Mouse (Mus musculus) G1E (cell line): ENCODE data around the gene Gm6871. TPM values are rescaled to one million over a fixed set of nuclear protein-coding genes. Genes with fewer than 3 reads are reported as not detected.
"Not testable (repeated sequence)": the region's sequence is repeated elsewhere in the genome, so short reads cannot be mapped to it uniquely, and the experiment has no call there.

Experiments used
- ATAC-seq: 2 replicates; pipeline ENCODE4 v1.8.0; 2016; ENCODE audit warnings: mild to moderate bottlenecking; ENCODE audit not compliant: insufficient number of reproducible peaks, poor library complexity, low FRiP score, severe bottlenecking; ENCODE audit errors: extremely low read depth
- DNase-seq: peaks from one replicate; pipeline ENCODE4 v3.0.0; 2012; ENCODE audit warnings: low spot score
- H3K27me3 ChIP-seq: 2 replicates; pipeline ENCODE4 v1.6.1; 2012; ENCODE audit warnings: mild to moderate bottlenecking, low read length, inconsistent platforms; ENCODE audit not compliant: insufficient read depth
- H3K36me3 ChIP-seq: replicated peaks from 2 replicates; pipeline ENCODE3; 2012; ENCODE audit warnings: mild to moderate bottlenecking, inconsistent platforms
- H3K4me1 ChIP-seq: 2 replicates; pipeline ENCODE4 v1.6.1; 2012; ENCODE audit warnings: low read depth, low read length, inconsistent platforms, mixed read lengths; ENCODE audit not compliant: insufficient read depth
- H3K4me3 ChIP-seq: 2 replicates; pipeline ENCODE4 v1.5.1; 2012; ENCODE audit warnings: low read depth, mild to moderate bottlenecking, inconsistent platforms, low read length, moderate library complexity, mixed read lengths
- H3K9me3 ChIP-seq: replicated peaks from 2 replicates; pipeline ENCODE4 v1.6.1; 2012; ENCODE audit warnings: inconsistent platforms
- CTCF ChIP-seq: IDR thresholded peaks from 2 replicates; pipeline ENCODE4 v1.5.1; 2012; ENCODE audit warnings: low read depth, low read length, inconsistent platforms, mixed read lengths
- GATA1 ChIP-seq: IDR thresholded peaks from 2 replicates; pipeline ENCODE4 v1.6.1; 2012; ENCODE audit warnings: borderline replicate concordance, low read length, inconsistent platforms, mixed read lengths
- GATA2 ChIP-seq: IDR thresholded peaks from 2 replicates; pipeline ENCODE4 v1.6.1; 2012; ENCODE audit warnings: low read depth, low read length, inconsistent platforms, borderline replicate concordance
- POLR2AphosphoS5 ChIP-seq: IDR thresholded peaks from 2 replicates; pipeline ENCODE4 v1.6.1; 2012; ENCODE audit warnings: low read depth, low read length, inconsistent platforms; ENCODE audit not compliant: insufficient replicate concordance
- TAL1 ChIP-seq: conservative IDR thresholded peaks from 2 replicates; pipeline ENCODE4 v1.6.1; 2012; ENCODE audit warnings: low read depth, low read length, inconsistent platforms, mixed read lengths
- polyA plus RNA-seq: library from polyadenylated mRNA; stranded (reverse); fragments of >175 nt; gene quantifications from 2 replicates; pipeline ENCODE4 v1.2.3, GENCODE M21; 2012
- total RNA-seq, 2 experiments: library from RNA; stranded (forward) in 1 of 2; stranded (reverse) in 1 of 2; fragments of 200-1000 nt in 1 of 2; fragments of >200 nt in 1 of 2; fragmentation: Nextera tagmentation in 1 of 2; gene quantifications; 2 replicates each; pipeline ENCODE4 v1.2.3; 2014 to 2017

The Gm6871 gene
- total and polyA plus RNA-seq, 3 experiments: 0.34 to 10.2 (median 7.1) TPM

DNA sequence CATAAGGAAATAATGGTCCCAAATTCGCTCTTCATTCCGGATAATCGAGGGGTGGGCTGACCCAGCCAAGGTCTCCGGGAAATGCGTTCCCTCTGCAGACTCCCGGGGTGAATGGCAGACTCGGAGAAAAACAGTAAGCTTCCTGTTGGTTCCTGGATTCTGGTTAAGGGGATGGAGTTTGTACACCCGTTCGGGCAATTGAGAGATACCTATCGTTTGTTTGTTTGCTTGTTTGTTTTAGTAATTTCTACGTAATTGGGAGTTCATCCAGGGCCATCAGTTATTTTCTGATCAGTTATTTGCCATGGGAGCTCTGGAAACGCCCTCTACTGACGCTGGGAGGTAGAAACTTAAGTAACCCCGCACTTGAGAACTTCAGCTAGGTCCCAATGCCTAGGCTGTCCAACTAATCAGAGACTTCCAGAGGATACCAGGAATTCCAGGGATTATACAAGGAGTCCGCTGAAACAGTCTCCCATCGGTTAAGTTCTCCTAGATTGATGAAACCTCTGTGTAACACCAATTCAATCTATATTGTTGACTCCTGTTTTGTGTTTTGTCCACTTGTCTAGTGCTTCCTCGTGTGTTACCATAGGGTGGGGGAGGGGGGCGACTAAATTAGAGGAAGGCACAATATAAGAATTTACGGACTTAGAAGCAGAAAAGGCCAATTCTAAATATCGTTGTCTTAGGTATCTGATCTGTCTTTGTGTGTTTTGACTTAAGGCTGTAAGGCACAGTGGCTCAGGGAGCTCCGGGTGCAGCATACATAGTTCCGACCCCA, 73.1 kb downstream of the Gm6871 start:
- peaks cover 14% of the 10 kb centered on the region for H3K4me1 ChIP-seq
- TF ChIP-seq TAL1 (no peak), CTCF (peak; percentile 15; the same call in 1 of the 2 replicates), GATA2 (no peak)
- H3K4me3 ChIP-seq: peak overlapping the region; percentile 75
- H3K36me3 ChIP-seq: peaks cover 7% of the 10 kb centered on the region
- ATAC-seq: peak; percentile 48
- peak; percentile 19 for DNase-seq
- no peaks in the 10 kb centered on the region for H3K27me3 ChIP-seq
- H3K9me3 ChIP-seq: no peaks in the 10 kb centered on the region

DNA sequence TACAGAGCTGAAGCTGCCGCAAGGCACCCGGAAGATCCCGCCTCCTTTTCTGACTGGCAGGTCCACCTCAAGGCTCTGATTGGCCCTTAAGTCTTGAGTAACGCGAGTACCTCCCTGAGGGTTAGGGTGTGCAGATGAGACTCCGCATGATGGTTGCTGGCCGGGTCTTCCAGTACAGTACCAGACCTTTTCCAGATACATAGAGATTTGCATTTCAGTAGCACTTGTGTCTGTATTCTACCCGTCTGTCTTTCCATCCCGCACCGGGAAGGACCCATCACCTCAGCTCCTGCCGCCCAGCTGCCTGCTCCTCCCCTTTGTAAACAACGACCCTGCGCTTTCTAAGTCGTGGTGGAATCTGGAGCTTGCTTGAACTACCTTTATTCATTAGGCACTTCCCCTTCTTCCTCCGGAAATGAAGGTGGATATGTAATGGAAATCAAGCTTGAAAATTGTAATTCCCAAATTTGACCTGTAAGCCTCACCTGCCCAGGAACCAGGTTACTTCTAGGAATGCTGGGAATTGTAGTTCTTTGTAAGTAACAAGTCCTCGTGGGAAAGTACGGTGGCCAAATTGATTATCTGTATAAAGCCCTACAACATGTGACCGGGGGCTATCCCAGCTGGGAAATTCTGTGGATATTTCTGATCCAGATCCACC, 73.9 kb downstream of the Gm6871 start, which contains the start of the genes Gm20449 and AW146154:
Gene Gm20449 (minus strand): TSS at position 29 of the 661 bp plus-strand sequence.
Gene AW146154 (minus strand): TSS at position 502 of the 661 bp plus-strand sequence.
- Histone ChIP-seq H3K4me1 (peaks cover 14% of the 10 kb centered on the region), H3K36me3 (peaks cover 15% of the 10 kb centered on the region), H3K27me3 (no peaks in the 10 kb centered on the region), H3K4me3 (peak within 1 kb of the TSS; percentile 75), H3K9me3 (0 out of 2 replicates have a peak, but pooled peaks cover under 1% of the 10 kb centered on the region)
- ATAC-seq (peak; percentile 94), DNase-seq (peak; percentile 81)
- no peak for TF ChIP-seq POLR2AphosphoS5
- no peak for TF ChIP-seq CTCF
- TF ChIP-seq TAL1: no peak
- no peak for TF ChIP-seq GATA1
- TF ChIP-seq GATA2: no peak

DNA sequence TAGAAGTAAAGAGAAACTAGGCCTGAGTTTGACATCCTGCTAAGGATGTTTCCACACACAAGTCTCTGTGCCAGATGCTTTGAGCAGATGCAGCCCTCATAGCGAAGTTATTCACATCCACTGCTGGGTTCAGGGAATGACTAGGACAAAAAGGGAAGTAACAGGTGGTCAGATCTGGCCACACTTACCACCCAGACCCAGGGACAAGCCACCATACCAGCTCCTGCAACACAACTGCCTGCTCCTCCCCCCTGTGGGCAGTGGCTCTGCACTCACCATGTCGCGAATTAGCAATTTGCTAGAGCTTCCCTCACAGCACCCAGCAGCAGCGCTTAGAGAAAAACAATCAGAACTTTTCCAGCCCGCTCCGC, 74.5 kb downstream of the Gm6871 start:
- DNase-seq, H3K27me3 ChIP-seq, H3K9me3 ChIP-seq: not testable (repeated sequence)
- Histone ChIP-seq H3K4me3 (peak overlapping the region; percentile 75), H3K4me1 (peaks cover 14% of the 10 kb centered on the region), H3K36me3 (peaks cover 18% of the 10 kb centered on the region)
- ATAC-seq: peak; percentile 50

DNA sequence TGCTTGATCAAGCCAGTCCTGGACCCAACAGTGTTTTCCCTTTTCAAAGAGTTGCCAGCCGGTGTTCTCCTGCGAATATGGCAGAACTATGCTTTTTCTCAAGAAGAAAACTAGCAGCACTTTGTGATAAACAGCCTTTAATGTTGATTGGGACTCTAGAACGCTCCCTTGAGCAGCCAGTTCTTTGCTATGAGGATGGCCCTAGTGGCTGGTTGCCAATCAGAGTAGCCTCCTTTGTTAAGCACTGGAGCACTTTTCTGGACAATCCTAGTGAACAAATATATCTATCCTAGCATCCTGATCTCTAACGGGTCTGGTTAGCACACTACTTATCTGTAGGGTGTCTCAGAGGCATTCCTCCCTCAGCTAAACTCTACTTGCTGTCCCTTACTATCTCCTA, 75.0 kb downstream of the Gm6871 start:
- not testable (repeated sequence) for DNase-seq, H3K9me3 ChIP-seq, H3K27me3 ChIP-seq, ATAC-seq
- H3K4me3 ChIP-seq: peak overlapping the region; percentile 75
- H3K4me1 ChIP-seq: peaks cover 14% of the 10 kb centered on the region
- H3K36me3 ChIP-seq: peaks cover 18% of the 10 kb centered on the region

DNA sequence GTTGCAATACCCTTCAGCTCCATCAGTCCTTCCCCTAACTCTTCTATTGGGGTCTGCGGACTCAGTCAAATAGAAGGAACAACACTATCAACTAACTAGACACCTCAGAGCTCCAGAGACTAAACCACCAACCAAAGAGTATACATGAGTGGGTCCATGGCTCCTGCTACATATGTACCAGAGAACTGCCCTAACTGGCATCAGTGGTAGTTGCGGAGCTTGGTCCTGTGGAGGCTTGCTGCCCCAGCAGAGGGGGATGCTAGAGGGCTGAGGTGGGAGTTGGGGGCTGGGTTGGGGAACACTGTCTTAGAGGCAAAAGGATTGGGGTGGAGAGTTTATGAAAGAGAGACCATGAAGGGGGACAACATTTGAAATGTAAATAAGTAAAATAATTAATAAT, 75.6 kb downstream of the Gm6871 start:
- Histone ChIP-seq H3K9me3 (0 out of 2 replicates have a peak, but pooled peaks cover 4% of the 10 kb centered on the region), H3K36me3 (peaks cover 18% of the 10 kb centered on the region), H3K4me3 (no peak overlapping the region; the same call in 1 of the 2 replicates), H3K4me1 (peaks cover 14% of the 10 kb centered on the region), H3K27me3 (no peaks in the 10 kb centered on the region)
- ATAC-seq: no peak
- TF ChIP-seq CTCF (no peak), TAL1 (no peak), POLR2AphosphoS5 (no peak), GATA2 (no peak), GATA1 (no peak)
- no peak for DNase-seq

Other genes with a start within 250 kb of the Gm6871 start
- gene AI987944, start 180.3 kb downstream of the Gm6871 start, total RNA-seq (2014; fragmentation: Nextera tagmentation): 35.1 and 35.4 TPM in 2 replicates
- gene AI987944, start 180.3 kb downstream of the Gm6871 start, total RNA-seq (2017): 41.4 and 46.4 TPM in 2 replicates
- 0.67 and 0.90 TPM in 2 replicates for gene AI987944, start 180.3 kb downstream of the Gm6871 start, polyA plus RNA-seq
- not detected in 2 replicates for gene Vmn2r57, start 125.0 kb downstream of the Gm6871 start, total RNA-seq (2014; fragmentation: Nextera tagmentation)
- gene Vmn2r57, start 125.0 kb downstream of the Gm6871 start, total RNA-seq (2017): under 0.01 and 0.05 TPM in 2 replicates
- not detected in 2 replicates for gene Vmn2r57, start 125.0 kb downstream of the Gm6871 start, polyA plus RNA-seq
- not detected in 2 replicates for gene Gm20449, start 74.2 kb downstream of the Gm6871 start, total RNA-seq (2014; fragmentation: Nextera tagmentation)
- gene Gm20449, start 74.2 kb downstream of the Gm6871 start, total RNA-seq (2017): 0.05 and 0.06 TPM in 2 replicates
- gene Gm20449, start 74.2 kb downstream of the Gm6871 start, polyA plus RNA-seq: not detected in 2 replicates
- gene AW146154, start 73.8 kb downstream of the Gm6871 start, total RNA-seq (2014; fragmentation: Nextera tagmentation): 37.9 and 39.8 TPM in 2 replicates
- gene AW146154, start 73.8 kb downstream of the Gm6871 start, total RNA-seq (2017): 25.7 and 27.4 TPM in 2 replicates
- gene AW146154, start 73.8 kb downstream of the Gm6871 start, polyA plus RNA-seq: 0.22 and 0.33 TPM in 2 replicates
- gene 2610021A01Rik, start 25.6 kb upstream of the Gm6871 start, total RNA-seq (2014; fragmentation: Nextera tagmentation): 67.5 and 72.1 TPM in 2 replicates
- gene 2610021A01Rik, start 25.6 kb upstream of the Gm6871 start, total RNA-seq (2017): 29.7 and 33.7 TPM in 2 replicates
- gene 2610021A01Rik, start 25.6 kb upstream of the Gm6871 start, polyA plus RNA-seq: 0.99 and 1.5 TPM in 2 replicates
- gene Zfp788, start 59.5 kb upstream of the Gm6871 start, total RNA-seq (2014; fragmentation: Nextera tagmentation): 16.1 and 24.7 TPM in 2 replicates
- gene Zfp788, start 59.5 kb upstream of the Gm6871 start, total RNA-seq (2017): 11.9 and 14.3 TPM in 2 replicates
- 0.12 and 0.24 TPM in 2 replicates for gene Zfp788, start 59.5 kb upstream of the Gm6871 start, polyA plus RNA-seq